Mouse (Mus musculus): ENCODE measurements at regions not wholly inside any gene's neighbourhood (a gene's known extent, or its start where the extent isn't known, plus 50 kb on each side); places are given as distances from the start of the nearest gene placed in this dataset.

DNA sequence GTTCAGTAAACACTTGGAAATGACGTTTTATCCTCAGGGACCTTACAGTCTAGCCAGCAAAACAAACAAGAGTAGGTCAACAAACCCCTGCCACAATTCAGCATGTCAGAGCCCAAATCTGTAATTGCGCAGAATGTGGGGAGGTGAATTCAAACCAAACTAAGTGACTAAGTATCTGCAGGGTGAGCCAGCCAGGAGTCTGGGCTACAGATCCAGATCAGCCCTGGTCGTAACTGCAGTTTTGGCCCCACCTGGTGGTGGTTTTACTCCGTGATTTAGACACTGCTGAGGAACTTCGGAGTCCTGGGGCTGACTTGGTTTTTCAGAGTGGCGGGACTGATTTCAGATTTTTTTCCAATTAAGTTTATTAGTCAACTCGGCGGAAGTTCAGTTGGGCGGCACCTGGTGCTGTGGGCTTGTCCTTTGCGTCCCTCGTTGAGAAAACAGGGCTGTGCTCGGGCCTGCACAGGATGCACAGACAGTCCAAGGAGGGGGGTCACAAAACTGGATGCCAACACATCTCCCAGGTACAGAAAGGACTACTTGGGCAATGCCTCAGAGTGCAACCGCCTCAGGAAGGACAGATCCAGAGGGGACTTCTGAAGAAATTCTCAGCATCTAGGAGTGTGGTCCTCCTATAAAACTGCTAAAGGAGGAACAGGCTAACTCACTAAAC lies 107.6 kb upstream of the 1700066M21Rik start:
- DNase-seq (ENCODE audit: low spot score): peak; percentile 12

DNA sequence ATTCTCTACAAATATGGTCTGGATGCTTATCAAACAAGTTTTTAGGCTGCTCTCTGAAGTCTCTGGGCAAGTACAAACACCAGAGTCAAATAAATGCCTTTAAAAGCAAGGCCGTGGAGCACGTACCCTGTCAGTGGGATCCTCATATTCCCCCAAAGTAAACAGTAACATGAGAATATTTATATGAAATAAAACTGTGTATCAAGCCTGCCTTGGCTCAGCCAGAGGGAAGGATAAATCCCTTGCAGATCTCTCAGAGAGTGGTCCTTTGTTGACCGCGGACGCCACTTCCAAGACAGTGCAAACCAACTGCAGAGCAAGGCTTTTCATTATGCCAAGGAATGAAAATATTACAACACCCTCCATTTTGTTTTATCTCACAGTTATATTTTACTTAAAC lies 104.8 kb upstream of the 1700066M21Rik start:
- DNase-seq (ENCODE audit: low spot score): no peak

DNA sequence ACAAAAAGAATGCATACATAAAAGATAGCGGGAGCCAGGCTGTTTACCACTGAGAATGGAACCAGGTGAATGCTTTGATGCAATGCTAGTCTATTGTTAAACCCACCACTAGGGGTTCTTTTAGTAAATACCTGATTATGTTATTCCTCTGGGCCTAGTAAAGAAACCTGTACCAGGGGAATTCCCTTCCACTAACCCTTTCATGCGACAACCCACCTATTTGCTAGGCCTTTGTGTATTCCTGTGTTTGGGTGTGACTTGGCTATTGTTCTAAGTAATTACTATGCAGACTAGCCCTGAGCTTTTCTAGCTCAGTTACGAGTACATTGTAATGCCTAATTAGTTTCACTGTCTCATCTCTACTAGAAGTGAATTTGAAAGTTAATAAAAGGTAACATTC lies 95.9 kb upstream of the 1700066M21Rik start:
- no peak for DNase-seq (ENCODE audit: low spot score)

GRCm38 (mm10) chr1:57296186-57296585 lies 81.2 kb upstream of the 1700066M21Rik start:
- DNase-seq (ENCODE audit: low spot score): peak; percentile 35

GRCm38 (mm10) chr1:57298557-57298956 lies 78.9 kb upstream of the 1700066M21Rik start:
- no peak for DNase-seq (ENCODE audit: low spot score)

- no peak for DNase-seq (ENCODE audit: low spot score)
Observed at GRCm38 (mm10) chr1:57301260-57301979, 76.0 kb upstream of the 1700066M21Rik start.

- no peak for DNase-seq (ENCODE audit: low spot score)
Observed at GRCm38 (mm10) chr1:57301980-57302331, 75.5 kb upstream of the 1700066M21Rik start.

DNA sequence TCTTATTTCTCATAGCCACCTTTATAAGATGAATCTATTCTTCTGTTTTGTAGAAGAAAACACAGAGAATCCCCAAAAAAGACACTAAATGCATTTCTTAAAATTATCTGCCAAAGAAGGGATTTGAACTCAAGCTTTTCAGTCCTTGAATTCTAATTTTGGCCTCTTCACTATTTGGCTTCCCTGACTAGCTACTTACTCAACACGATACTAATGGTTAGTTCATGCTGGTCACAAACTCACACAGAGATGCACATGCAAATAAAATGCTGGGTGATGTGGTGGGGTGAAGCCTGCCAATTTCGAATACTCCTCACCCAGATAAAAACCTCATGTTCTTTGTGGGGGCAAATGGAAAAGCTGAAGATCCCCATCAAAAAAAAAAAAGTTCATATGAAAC lies 72.7 kb upstream of the 1700066M21Rik start:
- DNase-seq (ENCODE audit: low spot score): no peak

DNA sequence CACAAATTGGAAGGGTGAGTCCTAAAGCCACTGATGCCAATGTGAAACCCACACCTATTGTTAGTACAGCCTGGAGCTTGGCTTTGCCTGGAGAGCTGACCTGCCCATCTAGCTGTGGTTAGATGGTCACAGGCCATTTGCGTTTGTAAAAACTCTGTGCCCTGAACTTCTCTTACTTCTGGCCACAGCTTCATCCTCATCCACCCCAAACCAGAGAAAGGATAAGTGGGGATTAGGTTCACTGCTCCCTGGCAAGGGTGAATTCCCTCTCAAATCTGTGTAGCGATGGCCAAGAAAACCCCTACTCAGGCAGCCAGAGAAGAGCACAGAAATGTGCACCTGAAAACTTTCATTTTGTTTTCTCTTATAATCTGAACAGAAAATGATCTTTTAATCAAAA lies 54.9 kb upstream of the 1700066M21Rik start:
- DNase-seq (ENCODE audit: low spot score): no peak

DNA sequence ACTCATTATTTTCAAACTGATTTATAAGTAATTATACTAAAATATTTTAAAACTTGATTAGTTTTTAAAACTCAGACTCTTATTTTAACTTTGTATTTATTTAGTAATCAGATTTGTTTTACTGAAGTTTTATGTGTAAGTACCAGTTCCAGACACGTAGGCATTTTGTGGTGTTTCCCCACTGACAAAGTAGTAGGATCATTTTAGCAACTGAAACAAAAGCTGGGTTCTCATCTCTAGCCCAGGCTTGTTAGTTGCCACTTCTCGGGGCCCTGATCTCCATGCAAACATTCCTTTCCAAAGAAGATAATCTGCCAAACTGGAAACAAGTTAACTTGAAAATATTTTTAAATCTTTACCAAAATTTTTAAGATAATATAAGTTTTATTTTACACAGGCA lies 54.3 kb upstream of the 1700066M21Rik start:
- DNase-seq (ENCODE audit: low spot score): no peak

DNA sequence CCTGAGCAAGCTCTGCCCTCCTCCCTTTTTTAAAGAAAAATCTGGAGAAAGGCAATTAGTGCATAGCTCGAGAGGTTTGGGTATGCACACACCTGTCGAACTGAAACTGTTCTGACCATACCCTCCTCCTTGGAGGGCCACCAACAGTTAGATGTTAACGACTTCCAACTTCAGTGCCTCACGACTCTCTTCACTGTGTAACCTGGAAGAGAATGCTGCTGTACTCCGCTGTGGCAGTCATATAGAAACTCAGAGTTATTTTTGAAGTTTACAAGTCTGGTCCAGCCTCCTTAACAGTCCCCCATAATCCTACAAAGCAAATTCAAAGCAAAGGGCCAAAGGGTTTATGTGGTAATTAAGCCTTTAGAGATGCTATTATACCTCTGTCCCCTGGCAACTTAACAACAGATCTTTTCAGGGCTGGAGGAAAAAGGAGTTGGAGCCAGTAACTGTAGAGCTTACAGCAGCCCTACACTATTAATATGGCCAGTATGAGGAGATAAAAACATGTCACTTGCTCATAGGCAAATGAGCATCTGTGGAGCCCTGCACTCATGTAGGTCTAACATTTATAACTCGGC lies 51.7 kb upstream of the 1700066M21Rik start:
- DNase-seq (ENCODE audit: low spot score): no peak

Data from lung, postnatal 25 days (tissue).